Mouse (Mus musculus): ENCODE measurements around the gene Slc7a11. TPM values are rescaled to one million over a fixed set of nuclear protein-coding genes. Genes with fewer than 3 reads are reported as not detected.

Slc7a11 gene
- polyA plus RNA-seq, 1 experiment from 2014 or later, result 2.5 TPM

- WGBS, result 65% methylated on average over 5 of the region's 5 CpGs
- DNase-seq (ENCODE audit: low spot score), result no peak
These were observed 210.3 kb downstream of the Slc7a11 start for GRCm38 (mm10) chr3:50233144-50233543.

DNA sequence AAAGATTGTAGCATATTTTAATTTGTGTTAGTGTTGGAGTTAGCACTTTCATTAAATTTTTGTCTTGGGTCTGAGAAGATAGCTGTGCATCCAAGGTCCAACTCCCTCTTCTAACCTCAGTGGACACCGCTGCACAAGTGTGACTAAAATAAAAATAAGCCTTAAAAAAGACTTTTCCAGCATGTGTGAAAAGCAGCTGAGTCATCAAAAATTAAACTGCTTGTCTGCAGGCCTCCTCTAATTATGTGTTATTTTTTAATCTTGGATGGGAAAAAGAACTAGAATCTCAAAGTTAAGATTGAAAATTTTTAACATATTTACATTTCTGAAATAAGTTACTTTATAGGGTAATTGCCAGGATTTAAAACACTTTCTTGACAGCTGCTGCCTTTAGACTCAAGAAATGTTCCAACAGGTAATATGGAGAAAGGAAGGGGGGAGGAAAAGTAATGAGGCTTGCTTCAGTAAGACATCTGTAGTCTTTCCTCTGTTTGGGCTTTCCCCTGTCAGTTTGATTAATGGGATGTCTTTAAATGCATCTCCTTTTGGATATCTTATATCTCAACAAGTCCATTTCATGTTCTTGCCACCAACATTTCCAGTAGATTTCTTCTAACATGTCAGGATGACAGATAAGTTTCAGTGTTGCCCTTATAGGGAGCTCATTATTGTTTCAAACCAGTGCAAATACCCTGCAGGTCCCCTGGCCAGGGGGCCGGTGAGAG lies 218.9 kb downstream of the Slc7a11 start:
- Histone ChIP-seq H3K9me3 (ENCODE audit: control insufficient read depth, low read length) (no peaks in the 10 kb centered on the region), H3K9ac (ENCODE audit: low read depth, low read length) (no peak overlapping the region), H3K27ac (replicated peaks; ENCODE audit: low read depth, low read length) (no peak overlapping the region), H3K4me2 (ENCODE audit: low read depth, low read length) (no peak overlapping the region), H3K4me1 (ENCODE audit: control insufficient read depth, insufficient read depth, low read length) (no peaks in the 10 kb centered on the region), H3K36me3 (ENCODE audit: control insufficient read depth, insufficient read depth, low read length) (no peaks in the 10 kb centered on the region), H3K4me3 (ENCODE audit: low read depth, low read length) (no peak overlapping the region), H3K27me3 (replicated peaks; ENCODE audit: control insufficient read depth, insufficient read depth, low read length) (no peaks in the 10 kb centered on the region)
- WGBS, result 57% methylated on average over 2 of the region's 2 CpGs
- DNase-seq (ENCODE audit: low spot score), result no peak
- no peak for ATAC-seq (ENCODE audit: low read depth)

More at GRCm38 (mm10) chr3:50233144-50233543, 210.3 kb downstream of the Slc7a11 start:
- H3K36me3 ChIP-seq (ENCODE audit: control insufficient read depth, insufficient read depth, low read length), result no peaks in the 10 kb centered on the region
- H3K4me3 ChIP-seq (ENCODE audit: low read depth, low read length), result no peak overlapping the region
- no peak overlapping the region for H3K4me2 ChIP-seq (ENCODE audit: low read depth, low read length)
- ATAC-seq (ENCODE audit: low read depth), result no peak
- no peaks in the 10 kb centered on the region for H3K9me3 ChIP-seq (ENCODE audit: control insufficient read depth, low read length)
- H3K27ac ChIP-seq (replicated peaks; ENCODE audit: low read depth, low read length), result no peak overlapping the region
- H3K27me3 ChIP-seq (replicated peaks; ENCODE audit: control insufficient read depth, insufficient read depth, low read length), result no peaks in the 10 kb centered on the region
- no peak overlapping the region for H3K9ac ChIP-seq (ENCODE audit: low read depth, low read length)
- H3K4me1 ChIP-seq (ENCODE audit: control insufficient read depth, insufficient read depth, low read length), result no peaks in the 10 kb centered on the region

DNA sequence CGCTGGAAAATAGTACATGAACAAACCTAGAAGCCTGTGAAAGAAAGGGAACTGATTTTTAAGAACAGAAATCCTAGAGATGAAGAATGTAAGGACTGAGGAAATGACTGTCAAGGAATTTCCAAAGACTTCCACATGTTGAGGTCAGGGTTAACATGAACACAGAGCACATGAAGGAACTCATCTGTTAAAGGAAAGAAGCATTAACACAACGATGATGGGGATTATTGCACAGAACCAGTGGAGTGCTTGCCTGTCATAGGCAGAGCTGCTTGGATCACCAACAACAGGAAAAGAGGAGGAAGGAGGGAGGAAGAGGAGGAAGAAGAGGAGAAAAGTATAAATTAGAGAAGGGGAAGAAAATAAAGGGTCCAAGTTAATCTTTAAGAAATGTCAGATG lies 223.0 kb downstream of the Slc7a11 start:
- no peak for DNase-seq (ENCODE audit: low spot score)
- no peak overlapping the region for H3K9ac ChIP-seq (ENCODE audit: low read depth, low read length)
- no peak for ATAC-seq (ENCODE audit: low read depth)
- 66% methylated on average over 2 of the region's 2 CpGs for WGBS
- H3K9me3 ChIP-seq (ENCODE audit: control insufficient read depth, low read length), result no peaks in the 10 kb centered on the region
- no peak overlapping the region for H3K4me3 ChIP-seq (ENCODE audit: low read depth, low read length)
- H3K27ac ChIP-seq (replicated peaks; ENCODE audit: low read depth, low read length), result no peak overlapping the region
- no peaks in the 10 kb centered on the region for H3K36me3 ChIP-seq (ENCODE audit: control insufficient read depth, insufficient read depth, low read length)
- H3K4me1 ChIP-seq (ENCODE audit: control insufficient read depth, insufficient read depth, low read length), result no peaks in the 10 kb centered on the region
- H3K4me2 ChIP-seq (ENCODE audit: low read depth, low read length), result no peak overlapping the region
- no peaks in the 10 kb centered on the region for H3K27me3 ChIP-seq (replicated peaks; ENCODE audit: control insufficient read depth, insufficient read depth, low read length)

GRCm38 (mm10) chr3:50186369-50186768 lies 257.0 kb downstream of the Slc7a11 start:
- Histone ChIP-seq H3K9ac (ENCODE audit: low read depth, low read length) (no peak overlapping the region), H3K9me3 (ENCODE audit: control insufficient read depth, low read length) (no peaks in the 10 kb centered on the region), H3K27me3 (replicated peaks; ENCODE audit: control insufficient read depth, insufficient read depth, low read length) (no peaks in the 10 kb centered on the region), H3K27ac (replicated peaks; ENCODE audit: low read depth, low read length) (no peak overlapping the region), H3K4me3 (ENCODE audit: low read depth, low read length) (no peak overlapping the region), H3K4me2 (ENCODE audit: low read depth, low read length) (no peak overlapping the region), H3K36me3 (ENCODE audit: control insufficient read depth, insufficient read depth, low read length) (no peaks in the 10 kb centered on the region), H3K4me1 (ENCODE audit: control insufficient read depth, insufficient read depth, low read length) (no peaks in the 10 kb centered on the region)
- 65% methylated on average over 5 of the region's 5 CpGs for WGBS
- ATAC-seq (ENCODE audit: low read depth) (no peak), DNase-seq (ENCODE audit: low spot score) (no peak)

DNA sequence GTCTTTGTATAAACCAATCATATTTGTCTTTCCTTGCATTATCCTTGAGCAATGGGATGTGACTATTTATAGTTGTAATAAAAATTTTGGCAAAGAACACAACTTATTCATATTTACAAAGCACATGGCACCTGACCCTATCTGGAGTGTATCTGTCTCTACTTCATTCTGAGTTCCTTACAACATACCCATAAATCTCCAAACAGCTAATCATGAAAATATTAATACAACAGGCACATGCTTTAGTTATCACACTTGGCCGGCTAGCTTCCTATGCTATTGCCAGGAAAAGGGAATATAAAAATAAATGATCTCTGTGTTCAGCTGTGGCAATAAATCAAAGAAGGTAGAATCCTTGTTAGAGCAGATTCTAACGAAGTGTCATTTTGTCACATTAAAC lies 257.5 kb downstream of the Slc7a11 start:
- no peaks in the 10 kb centered on the region for H3K36me3 ChIP-seq (ENCODE audit: control insufficient read depth, insufficient read depth, low read length)
- no peaks in the 10 kb centered on the region for H3K27me3 ChIP-seq (replicated peaks; ENCODE audit: control insufficient read depth, insufficient read depth, low read length)
- no peaks in the 10 kb centered on the region for H3K9me3 ChIP-seq (ENCODE audit: control insufficient read depth, low read length)
- 75% methylated on average over 2 of the region's 2 CpGs for WGBS
- no peak overlapping the region for H3K4me2 ChIP-seq (ENCODE audit: low read depth, low read length)
- DNase-seq (ENCODE audit: low spot score) (no peak), ATAC-seq (ENCODE audit: low read depth) (no peak)
- H3K9ac ChIP-seq (ENCODE audit: low read depth, low read length), result no peak overlapping the region
- H3K4me3 ChIP-seq (ENCODE audit: low read depth, low read length), result no peak overlapping the region
- H3K4me1 ChIP-seq (ENCODE audit: control insufficient read depth, insufficient read depth, low read length), result no peaks in the 10 kb centered on the region
- H3K27ac ChIP-seq (replicated peaks; ENCODE audit: low read depth, low read length), result no peak overlapping the region

DNA sequence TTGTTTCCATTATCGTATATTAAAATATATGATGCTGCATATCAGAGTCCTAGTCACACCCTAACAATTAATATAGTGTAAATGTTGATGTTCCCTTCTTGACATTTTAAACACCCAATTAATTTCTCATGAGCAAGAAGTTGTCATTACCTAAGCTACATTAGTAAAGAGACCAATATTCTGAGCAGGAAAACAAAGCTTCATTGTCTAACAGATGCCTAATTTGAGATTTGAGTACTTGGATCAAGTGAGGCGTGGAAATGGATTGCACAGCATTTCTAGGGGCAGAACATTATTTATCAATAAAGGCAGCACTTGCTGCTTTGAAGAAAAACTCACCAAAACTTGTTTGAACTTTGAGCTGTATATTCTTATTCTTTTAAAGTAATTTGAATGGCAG lies 282.7 kb downstream of the Slc7a11 start:
- no peaks in the 10 kb centered on the region for H3K4me1 ChIP-seq (ENCODE audit: control insufficient read depth, insufficient read depth, low read length)
- no peaks in the 10 kb centered on the region for H3K27me3 ChIP-seq (replicated peaks; ENCODE audit: control insufficient read depth, insufficient read depth, low read length)
- 79% methylated on average over 2 of the region's 2 CpGs for WGBS
- DNase-seq (ENCODE audit: low spot score) (no peak), ATAC-seq (ENCODE audit: low read depth) (no peak)
- H3K9me3 ChIP-seq (ENCODE audit: control insufficient read depth, low read length), result no peaks in the 10 kb centered on the region
- no peak overlapping the region for H3K4me2 ChIP-seq (ENCODE audit: low read depth, low read length)
- no peak overlapping the region for H3K27ac ChIP-seq (replicated peaks; ENCODE audit: low read depth, low read length)
- H3K36me3 ChIP-seq (ENCODE audit: control insufficient read depth, insufficient read depth, low read length), result no peaks in the 10 kb centered on the region
- no peak overlapping the region for H3K9ac ChIP-seq (ENCODE audit: low read depth, low read length)
- H3K4me3 ChIP-seq (ENCODE audit: low read depth, low read length), result no peak overlapping the region

- H3K36me3 ChIP-seq (ENCODE audit: control insufficient read depth, insufficient read depth, low read length), result no peaks in the 10 kb centered on the region
- H3K27ac ChIP-seq (replicated peaks; ENCODE audit: low read depth, low read length), result no peak overlapping the region
- no peak overlapping the region for H3K4me2 ChIP-seq (ENCODE audit: low read depth, low read length)
- DNase-seq (ENCODE audit: low spot score) (no peak), ATAC-seq (ENCODE audit: low read depth) (no peak)
- no peak overlapping the region for H3K4me3 ChIP-seq (ENCODE audit: low read depth, low read length)
- H3K4me1 ChIP-seq (ENCODE audit: control insufficient read depth, insufficient read depth, low read length), result no peaks in the 10 kb centered on the region
- no peaks in the 10 kb centered on the region for H3K9me3 ChIP-seq (ENCODE audit: control insufficient read depth, low read length)
- H3K9ac ChIP-seq (ENCODE audit: low read depth, low read length), result no peak overlapping the region
- no peaks in the 10 kb centered on the region for H3K27me3 ChIP-seq (replicated peaks; ENCODE audit: control insufficient read depth, insufficient read depth, low read length)
These were observed 299.3 kb downstream of the Slc7a11 start for GRCm38 (mm10) chr3:50144144-50144543.

DNA sequence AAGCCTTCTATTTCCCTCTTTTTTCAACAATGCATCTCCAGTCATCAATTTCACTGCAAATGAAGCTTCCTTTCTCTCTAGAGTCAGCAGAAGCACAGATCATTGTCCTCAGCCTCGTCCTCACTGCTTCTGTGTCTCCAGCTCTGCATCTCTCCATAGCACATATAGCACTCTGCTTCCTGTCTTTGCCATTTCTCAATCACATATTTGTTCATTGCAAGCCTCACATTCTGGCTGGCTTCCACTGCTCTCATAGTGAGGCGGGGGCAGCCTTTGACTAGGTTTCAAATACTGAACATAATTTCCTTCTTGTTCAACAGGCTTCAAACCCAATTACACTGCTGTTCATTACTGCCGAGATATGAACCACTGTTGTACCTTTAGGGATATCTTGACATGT lies 305.1 kb downstream of the Slc7a11 start:
- Histone ChIP-seq H3K9me3 (ENCODE audit: control insufficient read depth, low read length) (no peaks in the 10 kb centered on the region), H3K4me1 (ENCODE audit: control insufficient read depth, insufficient read depth, low read length) (no peaks in the 10 kb centered on the region), H3K4me2 (ENCODE audit: low read depth, low read length) (no peak overlapping the region), H3K9ac (ENCODE audit: low read depth, low read length) (no peak overlapping the region), H3K36me3 (ENCODE audit: control insufficient read depth, insufficient read depth, low read length) (no peaks in the 10 kb centered on the region), H3K27ac (replicated peaks; ENCODE audit: low read depth, low read length) (no peak overlapping the region), H3K4me3 (ENCODE audit: low read depth, low read length) (no peak overlapping the region), H3K27me3 (replicated peaks; ENCODE audit: control insufficient read depth, insufficient read depth, low read length) (no peaks in the 10 kb centered on the region)
- WGBS, result 65% methylated on average over 3 of the region's 3 CpGs
- ATAC-seq (ENCODE audit: low read depth) (no peak), DNase-seq (ENCODE audit: low spot score) (no peak)

DNA sequence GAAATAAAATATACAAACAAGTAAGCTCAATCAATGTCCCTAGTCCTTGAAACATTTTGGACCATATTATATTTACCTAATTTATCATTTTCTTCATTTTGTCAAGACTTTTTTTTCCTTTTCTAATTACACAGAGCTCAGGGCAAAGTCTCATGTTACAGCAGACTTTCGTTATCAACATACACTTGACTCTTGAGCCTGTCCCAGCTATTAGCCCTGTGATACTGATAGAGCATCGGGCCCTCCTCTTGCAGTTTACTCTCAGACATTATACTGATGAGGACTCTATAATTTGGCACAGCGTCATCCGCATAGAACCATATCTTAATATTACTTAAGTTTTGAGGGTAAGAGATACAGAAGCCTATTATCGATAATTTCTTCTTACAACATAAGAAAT lies 311.2 kb downstream of the Slc7a11 start:
- Histone ChIP-seq H3K36me3 (ENCODE audit: control insufficient read depth, insufficient read depth, low read length) (no peaks in the 10 kb centered on the region), H3K9me3 (ENCODE audit: control insufficient read depth, low read length) (no peaks in the 10 kb centered on the region), H3K4me2 (ENCODE audit: low read depth, low read length) (no peak overlapping the region), H3K9ac (ENCODE audit: low read depth, low read length) (no peak overlapping the region), H3K4me1 (ENCODE audit: control insufficient read depth, insufficient read depth, low read length) (no peaks in the 10 kb centered on the region), H3K27ac (replicated peaks; ENCODE audit: low read depth, low read length) (no peak overlapping the region), H3K27me3 (replicated peaks; ENCODE audit: control insufficient read depth, insufficient read depth, low read length) (no peaks in the 10 kb centered on the region), H3K4me3 (ENCODE audit: low read depth, low read length) (no peak overlapping the region)
- WGBS, result 76% methylated on average over 5 of the region's 5 CpGs
- DNase-seq (ENCODE audit: low spot score) (no peak), ATAC-seq (ENCODE audit: low read depth) (no peak)
